Mouse (Mus musculus) activated CD4-positive, CD25-positive, alpha-beta regulatory T cell, adult 4 months (primary cell): Measurements from ENCODE around the gene Chrna9. TPM values are rescaled to one million over a fixed set of nuclear protein-coding genes. Genes with fewer than 3 reads are reported as not detected.
A peak's percentile ranks its signal among the peaks of the same experiment; 100 is the strongest.

Experiments
- ATAC-seq: one replicate; pipeline ENCODE4 v1.8.0; 2017
- polyA plus RNA-seq, 2 experiments: library from polyadenylated mRNA; unstranded; fragments of 100-300 nt; shearing (Covaris generic); gene quantifications; one replicate each; pipeline ENCODE4 v1.2.1; 2017

The Chrna9 gene
- polyA plus RNA-seq, 2 experiments from 2014 or later: 1.5 TPM; not detected in 1

- ATAC-seq: no peak
Measured at GRCm38 (mm10) chr5:65919904-65920303, 14.8 kb upstream of the Chrna9 start.

- peak; percentile 26 for ATAC-seq
Measured at GRCm38 (mm10) chr5:65920701-65921426, 13.9 kb upstream of the Chrna9 start.

GRCm38 (mm10) chr5:65921477-65922138, 13.1 kb upstream of the Chrna9 start:
- ATAC-seq: peak; percentile 66

GRCm38 (mm10) chr5:65926666-65927065, 8.1 kb upstream of the Chrna9 start:
- no peak for ATAC-seq

- peak; percentile 91 for ATAC-seq
Measured at GRCm38 (mm10) chr5:65929162-65929561, 5.6 kb upstream of the Chrna9 start.

GRCm38 (mm10) chr5:65930171-65930570, 4.5 kb upstream of the Chrna9 start:
- ATAC-seq: no peak

- no peak for ATAC-seq
Measured at GRCm38 (mm10) chr5:65933258-65933657, 1.5 kb upstream of the Chrna9 start.

GRCm38 (mm10) chr5:65933764-65934163, 957 bp upstream of the Chrna9 start:
- ATAC-seq: no peak

GRCm38 (mm10) chr5:65937011-65937726, 2.4 kb downstream of the Chrna9 start:
- ATAC-seq: peak; percentile 7

- peak; percentile 74 for ATAC-seq
Measured at GRCm38 (mm10) chr5:65937998-65938715, 3.4 kb downstream of the Chrna9 start.

- ATAC-seq: no peak
Measured at GRCm38 (mm10) chr5:65941145-65941544, 6.4 kb downstream of the Chrna9 start.

- no peak for ATAC-seq
Measured at GRCm38 (mm10) chr5:65949822-65950221, 15.1 kb downstream of the Chrna9 start.

GRCm38 (mm10) chr5:65950236-65950635, 15.5 kb downstream of the Chrna9 start:
- no peak for ATAC-seq

GRCm38 (mm10) chr5:65950679-65951512, 16.2 kb downstream of the Chrna9 start:
- ATAC-seq: peak; percentile 41

GRCm38 (mm10) chr5:65951513-65951909, 16.8 kb downstream of the Chrna9 start:
- no peak for ATAC-seq

GRCm38 (mm10) chr5:65954130-65955080, 19.7 kb downstream of the Chrna9 start:
- ATAC-seq: no peak

GRCm38 (mm10) chr5:65955343-65956143, 20.8 kb downstream of the Chrna9 start:
- ATAC-seq: peak; percentile 82

GRCm38 (mm10) chr5:65956144-65957008, 21.7 kb downstream of the Chrna9 start:
- ATAC-seq: no peak

- no peak for ATAC-seq
Measured at GRCm38 (mm10) chr5:65958597-65958996, 23.9 kb downstream of the Chrna9 start.
